Comparison of ENCODE assay signal across 11 mouse cellular contexts in the genomic region with DNA sequence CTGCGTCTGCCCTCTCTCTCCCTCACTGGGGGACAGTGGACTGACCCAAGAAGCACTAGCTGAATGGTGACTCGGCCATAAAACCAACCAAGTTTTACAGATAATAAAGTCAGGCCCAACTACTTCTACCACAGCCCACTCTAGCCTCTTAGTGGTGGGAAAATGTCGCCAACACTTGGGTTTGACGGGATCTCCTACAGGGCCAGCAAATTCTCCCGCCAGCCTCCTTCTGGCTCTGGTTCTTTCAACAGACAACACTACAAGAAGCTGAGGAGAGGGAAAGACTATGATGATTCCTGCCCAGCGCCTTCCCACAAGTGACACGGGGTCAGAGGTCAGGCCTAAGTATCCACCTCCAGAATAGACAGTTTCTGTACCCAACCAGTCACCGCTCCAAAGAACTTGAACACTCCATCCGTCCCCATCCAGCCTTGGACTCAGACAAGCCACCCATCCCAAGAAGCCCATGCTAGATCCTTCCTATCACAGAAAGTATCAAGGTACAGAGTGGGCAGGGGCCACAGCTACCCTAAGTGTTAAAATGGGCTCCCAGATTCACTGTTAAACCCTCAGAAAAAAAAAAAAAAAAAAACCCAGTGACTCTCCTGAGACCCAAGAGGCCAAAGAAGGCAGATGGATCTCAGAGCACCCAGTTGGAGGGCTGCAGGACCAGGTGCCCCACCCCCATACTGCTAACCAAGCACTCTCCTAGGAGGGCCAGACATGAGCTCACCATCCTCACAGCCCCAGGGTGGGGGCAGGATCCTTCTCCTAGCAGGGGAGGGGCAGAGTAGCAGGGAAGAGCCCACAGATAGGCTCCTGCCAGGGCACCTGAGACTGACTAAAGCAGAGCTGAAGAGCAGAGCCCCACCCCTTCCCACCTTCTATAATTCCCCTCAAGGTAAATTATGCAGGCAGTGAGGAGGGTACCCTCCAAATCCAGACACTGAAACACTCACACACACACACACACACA. TPM values are rescaled to one million over a fixed set of nuclear protein-coding genes. Genes with fewer than 3 reads are reported as not detected.
DNase-seq lines count a peak whose midpoint lies in the region; ATAC-seq lines count a peak whose summit lies in the region.
"Had no signal": no experiment of that assay in that cellular context is flagged by ENCODE, and none has a peak within 500 bp of the region (broad histone marks: within the 10 kb centered on the region; RNA-seq: fewer than 3 reads in every experiment).

No protein-coding gene starts in this region.

- peak overlapping the region; percentile 88 for H3K27ac ChIP-seq in neural tube, embryonic 11.5 days (ENCODE audit: low read depth, low read length)
- H3K27ac ChIP-seq in hindbrain, embryonic 13.5 days: peak overlapping the region; percentile 93
- H3K27ac ChIP-seq in midbrain, embryonic 14.5 days (replicated peaks; ENCODE audit: low read depth, low read length): peak overlapping the region; percentile 92
- H3K27ac ChIP-seq: heart, embryonic 13.5 days; liver, embryonic 12.5 days had no signal

- H3K9me3 ChIP-seq in neural tube, embryonic 11.5 days (ENCODE audit: control insufficient read depth, low read length): no peaks in the 10 kb centered on the region
- no peaks in the 10 kb centered on the region for H3K9me3 ChIP-seq in hindbrain, embryonic 13.5 days
- no peaks in the 10 kb centered on the region for H3K9me3 ChIP-seq in midbrain, embryonic 14.5 days (ENCODE audit: control insufficient read depth, low read length)
- H3K9me3 ChIP-seq: heart, embryonic 13.5 days; liver, embryonic 12.5 days had no signal

- no peaks in the 10 kb centered on the region for H3K27me3 ChIP-seq in neural tube, embryonic 11.5 days (ENCODE audit: control insufficient read depth, insufficient read depth, low read length)
- H3K27me3 ChIP-seq in hindbrain, embryonic 13.5 days: no peaks in the 10 kb centered on the region
- no peaks in the 10 kb centered on the region for H3K27me3 ChIP-seq in midbrain, embryonic 14.5 days (ENCODE audit: control insufficient read depth, insufficient read depth, low read length)
- H3K27me3 ChIP-seq: heart, embryonic 13.5 days; liver, embryonic 12.5 days had no signal

- H3K4me1 ChIP-seq in neural tube, embryonic 11.5 days (ENCODE audit: control insufficient read depth, insufficient read depth, low read length): peaks cover 85% of the 10 kb centered on the region
- H3K4me1 ChIP-seq in hindbrain, embryonic 13.5 days (replicated peaks): peaks cover 96% of the 10 kb centered on the region
- peaks cover 90% of the 10 kb centered on the region for H3K4me1 ChIP-seq in midbrain, embryonic 14.5 days (ENCODE audit: control insufficient read depth, insufficient read depth, low read length)
- H3K4me1 ChIP-seq: liver, embryonic 12.5 days had no signal

- intact Hi-C loops in gastrocnemius, postnatal 36 days (cut with DNase I): no loop called here

- no peaks in the 10 kb centered on the region; the same call in 1 of the 2 replicates for H3K36me3 ChIP-seq in neural tube, embryonic 11.5 days (ENCODE audit: control insufficient read depth, insufficient read depth, low read length)
- H3K36me3 ChIP-seq in hindbrain, embryonic 13.5 days: peaks cover 5% of the 10 kb centered on the region; the same call in 1 of the 2 replicates
- peaks cover 11% of the 10 kb centered on the region for H3K36me3 ChIP-seq in midbrain, embryonic 14.5 days (ENCODE audit: control insufficient read depth, insufficient read depth, low read length)
- H3K36me3 ChIP-seq: liver, embryonic 12.5 days had no signal

- WGBS in neural tube, embryonic 11.5 days: 71% methylated on average over 9 of the region's 9 CpGs
- WGBS in hindbrain, embryonic 13.5 days: 55% methylated on average over 9 of the region's 9 CpGs
- WGBS in midbrain, embryonic 14.5 days: 52% methylated on average over 9 of the region's 9 CpGs

- DNase-seq in neural tube, embryonic 11.5 days (ENCODE audit: low spot score): no peak
- DNase-seq in neural tube, embryonic 10.5 days (ENCODE audit: extremely low spot score, low spot score): no peak
- DNase-seq in midbrain, embryonic 14.5 days: no peak
- no peak for DNase-seq in cerebellum, adult 18-20 months
- no peak for DNase-seq in gastrocnemius, postnatal 36 days
- DNase-seq in B cell, adult 2 months: no peak
- DNase-seq: cerebellum, postnatal 25 days; kidney, adult 2 months had no signal

- no peak overlapping the region for H3K4me3 ChIP-seq in neural tube, embryonic 11.5 days (ENCODE audit: low read depth, low read length)
- H3K4me3 ChIP-seq in hindbrain, embryonic 13.5 days: no peak overlapping the region
- no peak overlapping the region for H3K4me3 ChIP-seq in midbrain, embryonic 14.5 days (replicated peaks; ENCODE audit: low read depth, low read length)
- H3K4me3 ChIP-seq: heart, embryonic 13.5 days; liver, embryonic 12.5 days had no signal

- H3K4me2 ChIP-seq in neural tube, embryonic 11.5 days (ENCODE audit: low read depth): peak overlapping the region; percentile 42
- peak overlapping the region; percentile 45 for H3K4me2 ChIP-seq in hindbrain, embryonic 13.5 days
- H3K4me2 ChIP-seq in midbrain, embryonic 14.5 days (ENCODE audit: low read length): peak overlapping the region; percentile 48
- H3K4me2 ChIP-seq: heart, embryonic 13.5 days; liver, embryonic 12.5 days had no signal

- ATAC-seq in neural tube, embryonic 11.5 days (ENCODE audit: insufficient read depth, low FRiP score, low TSS enrichment): no peak
- ATAC-seq in hindbrain, embryonic 13.5 days (ENCODE audit: low FRiP score): no peak
- no peak for ATAC-seq in midbrain, embryonic 14.5 days (ENCODE audit: low FRiP score, low TSS enrichment)
- ATAC-seq: liver, embryonic 12.5 days had no signal

- H3K9ac ChIP-seq in neural tube, embryonic 11.5 days (ENCODE audit: low read length): no peak overlapping the region; the same call in 1 of the 2 replicates
- peak overlapping the region; percentile 64; the same call in 1 of the 2 replicates for H3K9ac ChIP-seq in hindbrain, embryonic 13.5 days
- 0 out of 2 replicates have a peak overlapping the region, but pooled peaks have one; percentile 1 for H3K9ac ChIP-seq in midbrain, embryonic 14.5 days (replicated peaks; ENCODE audit: low read length)
- H3K9ac ChIP-seq: liver, embryonic 12.5 days had no signal

RNA-seq across cellular contexts. Expression of a gene that starts 9.6 kb away (rescaled TPM):
- polyA plus RNA-seq in neural tube, embryonic 11.5 days (2014; fragmentation: Nextera tagmentation; extraction: Ambion mirVana): 62.0 and 69.0 TPM in 2 replicates
- polyA plus RNA-seq in hindbrain, embryonic 13.5 days (2015; fragmentation: Nextera tagmentation; extraction: Ambion mirVana): 49.4 and 52.1 TPM in 2 replicates
- 52.7 and 57.3 TPM in 2 replicates for polyA plus RNA-seq in midbrain, embryonic 14.5 days (2014; fragmentation: Nextera tagmentation; extraction: Ambion mirVana)
- 1 to 10 TPM; 1.4 TPM for total RNA-seq in gastrocnemius, postnatal 36 days (2021)

RNA-seq across cellular contexts. Expression of a gene that starts 38.7 kb away (rescaled TPM):
- 13.8 and 15.7 TPM in 2 replicates for polyA plus RNA-seq in neural tube, embryonic 11.5 days (2014; fragmentation: Nextera tagmentation; extraction: Ambion mirVana)
- 8.1 and 9.8 TPM in 2 replicates for polyA plus RNA-seq in hindbrain, embryonic 13.5 days (2015; fragmentation: Nextera tagmentation; extraction: Ambion mirVana)
- 3.6 and 5.5 TPM in 2 replicates for polyA plus RNA-seq in midbrain, embryonic 14.5 days (2014; fragmentation: Nextera tagmentation; extraction: Ambion mirVana)
- not detected for total RNA-seq in gastrocnemius, postnatal 36 days (2021)
- polyA plus RNA-seq: heart, embryonic 13.5 days; kidney, adult 2 months; liver, embryonic 12.5 days had no signal
